Mouse (Mus musculus) CH12.LX (cell line): ENCODE data around the gene Ngef. TPM values are rescaled to one million over a fixed set of nuclear protein-coding genes. Genes with fewer than 3 reads are reported as not detected.

ENCODE experiments used
- DNase-seq: peaks from one replicate; pipeline ENCODE4 v3.0.0-alpha.2; 2013; ENCODE audit errors: extremely low read depth
- H3K27ac ChIP-seq: 2 replicates; pipeline ENCODE4 v1.5.1; 2012; ENCODE audit warnings: low read depth, mild to moderate bottlenecking, control low read depth, moderate library complexity; ENCODE audit not compliant: insufficient read depth
- H3K27me3 ChIP-seq: replicated peaks from 2 replicates; pipeline ENCODE3; 2012; ENCODE audit warnings: inconsistent platforms
- H3K36me3 ChIP-seq, 2 experiments: replicated peaks in 1 of 2; 2 replicates each; pipeline versions ENCODE3 to v1.6.1; 2012; ENCODE audit warnings: inconsistent platforms in 1 of 2, low read length in 1 of 2, mild to moderate bottlenecking in 1 of 2, mixed read lengths in 1 of 2, moderate library complexity in 1 of 2; ENCODE audit not compliant: control insufficient read depth in 1 of 2, insufficient read depth in 1 of 2
- H3K4me1 ChIP-seq, 2 experiments: 2 replicates each; pipeline ENCODE4 v1.6.1; 2012; ENCODE audit warnings: inconsistent platforms in 1 of 2, moderate library complexity in 1 of 2; ENCODE audit not compliant: insufficient read depth in 2 of 2, control insufficient read depth in 1 of 2
- H3K4me2 ChIP-seq: 2 replicates; pipeline ENCODE4 v1.6.1; 2012; ENCODE audit warnings: low read depth, mild to moderate bottlenecking, control low read depth; ENCODE audit not compliant: poor library complexity, insufficient read depth, severe bottlenecking
- H3K4me3 ChIP-seq, 3 experiments: fragments of 150-350 bp in 1 of 3; sonication (generic) in 1 of 3; replicated peaks in 1 of 3; 2 replicates each; pipeline versions ENCODE3 to v1.5.1; 2011 to 2012; ENCODE audit warnings: low read depth in 2 of 3, low read length in 2 of 3, mild to moderate bottlenecking in 2 of 3, moderate library complexity in 2 of 3, control low read depth in 1 of 3, improper control_type of control experiment in 1 of 3, inconsistent platforms in 1 of 3, mixed read lengths in 1 of 3; ENCODE audit not compliant: poor library complexity in 1 of 3
- H3K79me2 ChIP-seq: replicated peaks from 2 replicates; pipeline ENCODE4 v1.6.1; 2012; ENCODE audit warnings: mild to moderate bottlenecking, moderate library complexity; ENCODE audit not compliant: control insufficient read depth, poor library complexity, insufficient read depth, severe bottlenecking; ENCODE audit errors: extremely low read depth
- H3K9ac ChIP-seq: 2 replicates; pipeline ENCODE4 v1.6.1; 2012; ENCODE audit warnings: low read depth, mild to moderate bottlenecking, control low read depth, moderate library complexity; ENCODE audit not compliant: insufficient read depth
- H3K9me3 ChIP-seq: replicated peaks from 2 replicates; pipeline ENCODE3; 2012; ENCODE audit warnings: low read length, inconsistent platforms, mixed read lengths
- CHD1 ChIP-seq: IDR thresholded peaks from 2 replicates; pipeline ENCODE4 v1.6.1; 2012; ENCODE audit warnings: low read depth, low read length, improper control_type of control experiment, inconsistent platforms
- CTCF ChIP-seq, 2 experiments: IDR thresholded peaks in 1 of 2; conservative IDR thresholded peaks in 1 of 2; 2 replicates each; pipeline ENCODE4 v1.5.1; 2011 to 2012; ENCODE audit warnings: low read depth in 2 of 2, low read length in 2 of 2, improper control_type of control experiment in 1 of 2, inconsistent platforms in 1 of 2, mild to moderate bottlenecking in 1 of 2, moderate library complexity in 1 of 2
- E2F4 ChIP-seq: IDR thresholded peaks from 2 replicates; pipeline ENCODE4 v1.6.1; 2011; ENCODE audit warnings: low read depth, low read length, improper control_type of control experiment; ENCODE audit not compliant: insufficient replicate concordance
- EP300 ChIP-seq: IDR thresholded peaks from 2 replicates; pipeline ENCODE4 v1.6.1; 2011; ENCODE audit warnings: low read length, improper control_type of control experiment
- JUN ChIP-seq: IDR thresholded peaks from 2 replicates; pipeline ENCODE4 v1.6.1; 2011; ENCODE audit warnings: low read depth, mild to moderate bottlenecking, low read length, improper control_type of control experiment, moderate library complexity; ENCODE audit not compliant: insufficient read depth
- MAFK ChIP-seq: IDR thresholded peaks from 2 replicates; pipeline ENCODE4 v1.6.1; 2011; ENCODE audit warnings: low read length, improper control_type of control experiment; ENCODE audit not compliant: insufficient replicate concordance
- MAZ ChIP-seq: IDR thresholded peaks from 2 replicates; pipeline ENCODE4 v1.6.1; 2012; ENCODE audit warnings: low read depth, mild to moderate bottlenecking, inconsistent platforms, low read length, improper control_type of control experiment, moderate library complexity
- MYC ChIP-seq: IDR thresholded peaks from 2 replicates; pipeline ENCODE4 v1.6.1; 2011; ENCODE audit warnings: low read depth, mild to moderate bottlenecking, improper control_type of control experiment, low read length
- NRF1 ChIP-seq: IDR thresholded peaks from 2 replicates; pipeline ENCODE4 v1.6.1; 2014; ENCODE audit warnings: low read depth, mild to moderate bottlenecking, inconsistent platforms, low read length, improper control_type of control experiment, moderate library complexity
- POLR2AphosphoS2 ChIP-seq: IDR thresholded peaks from 2 replicates; pipeline ENCODE4 v1.6.1; 2011; ENCODE audit warnings: low read depth, low read length, improper control_type of control experiment
- SIN3A ChIP-seq: IDR thresholded peaks from 2 replicates; pipeline ENCODE4 v1.6.1; 2012; ENCODE audit warnings: low read length, improper control_type of control experiment, inconsistent platforms
- SMC3 ChIP-seq: IDR thresholded peaks from 2 replicates; pipeline ENCODE4 v1.6.1; 2011; ENCODE audit warnings: low read depth, low read length, improper control_type of control experiment
- USF1 ChIP-seq: IDR thresholded peaks from 2 replicates; pipeline ENCODE4 v1.6.1; 2014; ENCODE audit warnings: low read depth, mild to moderate bottlenecking, inconsistent platforms, low read length, improper control_type of control experiment
- ZC3H11A ChIP-seq: IDR thresholded peaks from 2 replicates; pipeline ENCODE4 v1.6.1; 2012; ENCODE audit warnings: low read depth, mild to moderate bottlenecking, inconsistent platforms, low read length, improper control_type of control experiment
- ZKSCAN1 ChIP-seq: IDR thresholded peaks from 2 replicates; pipeline ENCODE4 v1.6.1; 2012; ENCODE audit warnings: low read depth, inconsistent platforms, low read length, improper control_type of control experiment, borderline replicate concordance
- ZMIZ1 ChIP-seq: IDR thresholded peaks from 2 replicates; pipeline ENCODE4 v1.6.1; 2012; ENCODE audit warnings: low read depth, mild to moderate bottlenecking, inconsistent platforms, low read length, improper control_type of control experiment
- ZNF384 ChIP-seq: IDR thresholded peaks from 2 replicates; pipeline ENCODE4 v1.6.1; 2012; ENCODE audit warnings: low read depth, low read length, improper control_type of control experiment, inconsistent platforms
- dilution Hi-C: fragments of 300-500 bp; cut with MboI; formaldehyde crosslinking; loops from 2 replicates; pipeline ENCODE4 v1.14.3; 2020; ENCODE audit warnings: low sequenced_read_pairs; ENCODE audit not compliant: extremely low pct_unique_long_range_greater_than_20kb, extremely low pct_ligation_motif_present
- in situ Hi-C: fragments of 300-500 bp; cut with MboI; formaldehyde crosslinking; loops from 3 replicates; pipeline ENCODE4 v1.14.3; 2019; ENCODE audit warnings: low sequenced_read_pairs, low pct_ligation_motif_present, low pct_unique_long_range_greater_than_20kb, mixed read lengths
- polyA plus RNA-seq: library from polyadenylated mRNA; unstranded; fragments of >175 nt; gene quantifications from 2 replicates; pipeline ENCODE4 v1.2.1, GENCODE M21; 2012; ENCODE audit warnings: low read depth; ENCODE audit not compliant: insufficient read length
- total RNA-seq, 2 experiments: library from RNA; depleted of rRNA; stranded (reverse); fragments of 300-350 nt in 1 of 2; fragments of >200 nt in 1 of 2; gene quantifications; 2 replicates each; pipeline ENCODE4 v1.2.3; 2012 to 2014

The Ngef gene
- total and polyA plus RNA-seq, 3 experiments, result not detected

GRCm38 (mm10) chr1:87527191-87527590 lies 46.5 kb downstream of the Ngef start:
- Histone ChIP-seq H3K27me3 (peaks cover 1% of the 10 kb centered on the region), H3K4me3 (no peak overlapping the region), H3K27ac (no peak overlapping the region), H3K9me3 (no peaks in the 10 kb centered on the region), H3K9ac (no peak overlapping the region), H3K79me2 (no peaks in the 10 kb centered on the region), H3K36me3 (no peaks in the 10 kb centered on the region), H3K4me2 (no peak overlapping the region), H3K4me1 (no peaks in the 10 kb centered on the region)
- dilution Hi-C loops, result no loop called here
- in situ Hi-C loops, result no loop called here
- TF ChIP-seq POLR2AphosphoS2 (no peak), ZC3H11A (no peak), MAFK (no peak)
- no peak for DNase-seq

- Histone ChIP-seq H3K27me3 (peaks cover 1% of the 10 kb centered on the region), H3K4me1 (no peaks in the 10 kb centered on the region), H3K9me3 (no peaks in the 10 kb centered on the region), H3K36me3 (no peaks in the 10 kb centered on the region), H3K9ac (no peak overlapping the region), H3K79me2 (no peaks in the 10 kb centered on the region), H3K27ac (no peak overlapping the region), H3K4me2 (no peak overlapping the region), H3K4me3 (no peak overlapping the region)
- in situ Hi-C loops (no loop called here), dilution Hi-C loops (no loop called here)
- TF ChIP-seq CHD1 (no peak), SIN3A (no peak), MAZ (no peak), JUN (no peak), ZNF384 (no peak), CTCF (conservative IDR thresholded peaks at IDR 0.05 in 1 of 2, IDR thresholded peaks at IDR 0.05 in 1 of 2; ENCODE audit: low read depth in 2 of 2, low read length in 2 of 2) (no peak), SMC3 (no peak), MYC (no peak), ZKSCAN1 (no peak), ZMIZ1 (no peak), NRF1 (no peak), USF1 (no peak), E2F4 (no peak), EP300 (no peak)
- DNase-seq, result no peak
Measured at GRCm38 (mm10) chr1:87525041-87525440, 48.6 kb downstream of the Ngef start.
